Mouse (Mus musculus) MEL (cell line): ENCODE results near the gene Atp8a1. TPM values are rescaled to one million over a fixed set of nuclear protein-coding genes. Genes with fewer than 3 reads are reported as not detected.

Experiments used
- DNase-seq: peaks from one replicate; pipeline ENCODE4 v3.0.0; 2011; ENCODE audit warnings: low read depth, low spot score
- H3K27ac ChIP-seq: 2 replicates; pipeline ENCODE4 v1.5.1; 2012; ENCODE audit warnings: low read depth, mild to moderate bottlenecking, control low read depth, low read length, moderate library complexity; ENCODE audit not compliant: control insufficient read depth
- H3K27me3 ChIP-seq, 2 experiments: fragments of 150-350 bp in 1 of 2; sonication (generic) in 1 of 2; 2 replicates each; pipeline ENCODE4 v1.6.1; 2012; ENCODE audit warnings: low read length in 2 of 2, mild to moderate bottlenecking in 2 of 2, improper control_type of control experiment in 1 of 2, moderate library complexity in 1 of 2; ENCODE audit not compliant: insufficient read depth in 2 of 2, control insufficient read depth in 1 of 2
- H3K36me3 ChIP-seq, 2 experiments: 2 replicates each; pipeline ENCODE4 v1.6.1; 2012 to 2014; ENCODE audit warnings: low read length in 2 of 2, improper control_type of control experiment in 1 of 2, inconsistent platforms in 1 of 2, mild to moderate bottlenecking in 1 of 2; ENCODE audit not compliant: insufficient read depth in 2 of 2, control insufficient read depth in 1 of 2
- H3K4me1 ChIP-seq, 2 experiments: fragments of 150-350 bp in 1 of 2; sonication (generic) in 1 of 2; 2 replicates each; pipeline ENCODE4 v1.6.1; 2012; ENCODE audit warnings: low read length in 2 of 2, improper control_type of control experiment in 1 of 2, mild to moderate bottlenecking in 1 of 2; ENCODE audit not compliant: insufficient read depth in 2 of 2, control insufficient read depth in 1 of 2
- H3K4me3 ChIP-seq, 2 experiments: fragments of 150-350 bp in 1 of 2; sonication (generic) in 1 of 2; 2 replicates each; pipeline ENCODE4 v1.5.1; 2012; ENCODE audit warnings: low read depth in 2 of 2, low read length in 2 of 2, mild to moderate bottlenecking in 2 of 2, moderate library complexity in 2 of 2, control low read depth in 1 of 2, improper control_type of control experiment in 1 of 2; ENCODE audit not compliant: control insufficient read depth in 1 of 2, insufficient read depth in 1 of 2
- H3K79me2 ChIP-seq: 2 replicates; pipeline ENCODE4 v1.6.1; 2012; ENCODE audit warnings: mild to moderate bottlenecking, low read length, moderate library complexity; ENCODE audit not compliant: control insufficient read depth, poor library complexity, insufficient read depth
- H3K9ac ChIP-seq: 2 replicates; pipeline ENCODE4 v1.6.1; 2012; ENCODE audit warnings: low read depth, mild to moderate bottlenecking, control low read depth, low read length, moderate library complexity; ENCODE audit not compliant: control insufficient read depth, poor library complexity, severe bottlenecking
- H3K9me3 ChIP-seq: fragments of 150-350 bp; sonication (generic); replicated peaks from 2 replicates; pipeline ENCODE4 v1.6.1; 2012; ENCODE audit warnings: mild to moderate bottlenecking, low read length, improper control_type of control experiment, moderate library complexity; ENCODE audit not compliant: insufficient read depth
- BHLHE40 ChIP-seq: IDR thresholded peaks from 2 replicates; pipeline ENCODE4 v1.6.1; 2012; ENCODE audit warnings: low read depth, mild to moderate bottlenecking, inconsistent platforms, low read length, improper control_type of control experiment, borderline replicate concordance
- CHD1 ChIP-seq: IDR thresholded peaks from 2 replicates; pipeline ENCODE4 v1.6.1; 2012; ENCODE audit warnings: low read depth, mild to moderate bottlenecking, inconsistent platforms, low read length, improper control_type of control experiment
- E2F4 ChIP-seq: IDR thresholded peaks from 2 replicates; pipeline ENCODE4 v1.6.1; 2011; ENCODE audit warnings: low read depth, low read length, improper control_type of control experiment, borderline replicate concordance
- EP300 ChIP-seq, 2 experiments: IDR thresholded peaks; 2 replicates each; pipeline ENCODE4 v1.6.1; 2011; ENCODE audit warnings: improper control_type of control experiment in 2 of 2, low read length in 2 of 2, low read depth in 1 of 2, mild to moderate bottlenecking in 1 of 2
- ETS1 ChIP-seq: IDR thresholded peaks from 2 replicates; pipeline ENCODE4 v1.6.1; 2012; ENCODE audit warnings: low read depth, mild to moderate bottlenecking, inconsistent platforms, low read length, improper control_type of control experiment, moderate library complexity
- GABPA ChIP-seq: IDR thresholded peaks from 2 replicates; pipeline ENCODE4 v1.6.1; 2012; ENCODE audit warnings: low read depth, mild to moderate bottlenecking, inconsistent platforms, low read length, improper control_type of control experiment, moderate library complexity
- GATA1 ChIP-seq: IDR thresholded peaks from 2 replicates; pipeline ENCODE4 v1.6.1; 2011; ENCODE audit warnings: low read depth, low read length, improper control_type of control experiment
- JUND ChIP-seq: IDR thresholded peaks from 2 replicates; pipeline ENCODE4 v1.6.1; 2011; ENCODE audit warnings: low read depth, mild to moderate bottlenecking, improper control_type of control experiment, low read length
- KAT2A ChIP-seq: conservative IDR thresholded peaks from 2 replicates; pipeline ENCODE4 v1.6.1; 2012; ENCODE audit warnings: low read depth, low read length, improper control_type of control experiment, inconsistent platforms
- MAFK ChIP-seq: IDR thresholded peaks from 2 replicates; pipeline ENCODE4 v1.6.1; 2011; ENCODE audit warnings: low read depth, mild to moderate bottlenecking, low read length, improper control_type of control experiment, borderline replicate concordance
- MAX ChIP-seq: IDR thresholded peaks from 2 replicates; pipeline ENCODE4 v1.6.1; 2011; ENCODE audit warnings: low read length, improper control_type of control experiment
- MEF2A ChIP-seq: IDR thresholded peaks from 2 replicates; pipeline ENCODE4 v1.6.1; 2014; ENCODE audit warnings: low read depth, mild to moderate bottlenecking, inconsistent platforms, low read length, improper control_type of control experiment; ENCODE audit not compliant: poor library complexity, insufficient replicate concordance, severe bottlenecking; ENCODE audit errors: extremely low read depth
- MXI1 ChIP-seq: IDR thresholded peaks from 2 replicates; pipeline ENCODE4 v1.6.1; 2011; ENCODE audit warnings: mild to moderate bottlenecking, low read depth, low read length, improper control_type of control experiment
- MYB ChIP-seq: IDR thresholded peaks from 2 replicates; pipeline ENCODE4 v1.6.1; 2011; ENCODE audit warnings: mild to moderate bottlenecking, low read depth, low read length, improper control_type of control experiment
- MYC ChIP-seq: IDR thresholded peaks from 2 replicates; pipeline ENCODE4 v1.6.1; 2011; ENCODE audit warnings: low read depth, mild to moderate bottlenecking, low read length, improper control_type of control experiment, moderate library complexity
- POLR2AphosphoS5 ChIP-seq: IDR thresholded peaks from 2 replicates; pipeline ENCODE4 v1.6.1; 2012; ENCODE audit warnings: low read depth, borderline replicate concordance, mild to moderate bottlenecking, inconsistent platforms, low read length, moderate library complexity, mixed read lengths
- RCOR1 ChIP-seq: IDR thresholded peaks from 2 replicates; pipeline ENCODE4 v1.6.1; 2012; ENCODE audit warnings: low read depth, mild to moderate bottlenecking, inconsistent platforms, low read length, improper control_type of control experiment
- SIN3A ChIP-seq: IDR thresholded peaks from 2 replicates; pipeline ENCODE4 v1.6.1; 2012; ENCODE audit warnings: low read length, improper control_type of control experiment, inconsistent platforms
- SMC3 ChIP-seq: IDR thresholded peaks from 2 replicates; pipeline ENCODE4 v1.6.1; 2011; ENCODE audit warnings: low read depth, low read length, improper control_type of control experiment
- TAL1 ChIP-seq: IDR thresholded peaks from 2 replicates; pipeline ENCODE4 v1.6.1; 2012; ENCODE audit warnings: mild to moderate bottlenecking, inconsistent platforms, low read length, moderate library complexity, mixed read lengths
- TCF12 ChIP-seq: IDR thresholded peaks from 2 replicates; pipeline ENCODE4 v1.6.1; 2014; ENCODE audit warnings: low read depth, mild to moderate bottlenecking, inconsistent platforms, low read length, improper control_type of control experiment, moderate library complexity
- UBTF ChIP-seq: IDR thresholded peaks from 2 replicates; pipeline ENCODE4 v1.6.1; 2012; ENCODE audit warnings: low read depth, mild to moderate bottlenecking, inconsistent platforms, low read length, improper control_type of control experiment, moderate library complexity, borderline replicate concordance; ENCODE audit not compliant: insufficient read depth
- USF1 ChIP-seq: IDR thresholded peaks from 2 replicates; pipeline ENCODE4 v1.6.1; 2014; ENCODE audit warnings: low read depth, mild to moderate bottlenecking, inconsistent platforms, low read length, improper control_type of control experiment, moderate library complexity
- USF2 ChIP-seq, 2 experiments: IDR thresholded peaks; 2 replicates each; pipeline ENCODE4 v1.6.1; 2011 to 2012; ENCODE audit warnings: improper control_type of control experiment in 2 of 2, low read length in 2 of 2, borderline replicate concordance in 1 of 2, inconsistent platforms in 1 of 2, low read depth in 1 of 2, mild to moderate bottlenecking in 1 of 2; ENCODE audit not compliant: insufficient read depth in 1 of 2
- ZC3H11A ChIP-seq: IDR thresholded peaks from 2 replicates; pipeline ENCODE4 v1.6.1; 2012; ENCODE audit warnings: low read depth, mild to moderate bottlenecking, inconsistent platforms, low read length, improper control_type of control experiment
- ZKSCAN1 ChIP-seq: IDR thresholded peaks from 2 replicates; pipeline ENCODE4 v1.6.1; 2012; ENCODE audit warnings: low read depth, mild to moderate bottlenecking, inconsistent platforms, low read length, improper control_type of control experiment, moderate library complexity
- ZMIZ1 ChIP-seq: IDR thresholded peaks from 2 replicates; pipeline ENCODE4 v1.6.1; 2012; ENCODE audit warnings: low read depth, mild to moderate bottlenecking, inconsistent platforms, low read length, improper control_type of control experiment, moderate library complexity
- polyA plus RNA-seq, 2 experiments: library from polyadenylated mRNA; stranded (reverse) in 1 of 2; unstranded in 1 of 2; fragments of >175 nt in 1 of 2; fragments of >200 nt in 1 of 2; gene quantifications; 2 replicates each; pipeline versions ENCODE4 v1.2.1 to v1.2.4; 2012; ENCODE audit warnings: low replicate concordance in 2 of 2, low read depth in 1 of 2; ENCODE audit not compliant: insufficient read length in 2 of 2, insufficient read depth in 1 of 2, missing spikeins in 1 of 2
- total RNA-seq: library from RNA; depleted of rRNA; stranded (reverse); fragments of 300-350 nt; gene quantifications from 2 replicates; pipeline ENCODE4 v1.2.3, GENCODE M21; 2012

Gene Atp8a1
- total and polyA plus RNA-seq, 3 experiments, result 18.2 to 22.1 TPM; not detected in 1

DNA sequence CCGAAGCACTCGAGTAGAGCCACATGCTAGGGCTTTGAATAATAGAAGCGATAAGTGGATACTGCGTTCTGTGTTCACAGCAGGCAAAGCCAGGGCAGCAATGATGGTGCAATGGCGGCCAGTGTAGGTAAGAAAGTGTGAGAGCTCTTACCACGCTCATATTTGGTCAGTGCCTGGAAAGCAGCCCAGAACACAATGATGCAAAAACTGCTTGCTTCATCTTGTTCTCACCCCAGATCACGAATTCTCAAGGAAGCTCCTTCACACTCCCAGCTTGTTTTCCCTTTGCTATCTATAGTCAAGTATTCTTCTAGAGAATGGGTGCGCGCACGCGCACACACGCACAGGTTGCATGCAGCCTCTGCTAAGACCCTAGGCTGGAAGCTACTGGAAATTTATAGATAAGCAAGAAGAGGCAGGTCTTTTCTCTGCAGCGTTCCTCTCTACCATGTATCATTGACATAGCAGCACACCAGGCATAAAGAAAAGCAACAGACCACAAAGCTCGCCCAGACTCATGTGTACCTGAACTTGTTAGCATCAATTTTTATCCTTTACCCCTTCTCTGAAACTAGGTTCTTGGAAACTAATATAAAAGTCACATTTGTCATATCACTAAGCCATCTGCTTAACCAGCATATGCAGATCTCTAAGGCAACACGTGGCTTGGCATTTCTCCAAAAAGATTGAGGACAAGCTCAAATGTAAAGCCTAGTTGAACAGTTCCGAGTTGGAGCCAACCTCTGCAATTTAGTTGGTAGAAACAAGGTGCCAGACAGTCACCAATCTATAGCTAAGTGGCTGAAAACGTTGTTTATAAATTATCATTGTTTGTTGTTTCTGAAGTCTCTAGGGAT is 44.8 kb downstream of the Atp8a1 start:
- peak; percentile 87 for DNase-seq
- Histone ChIP-seq H3K79me2 (no peaks in the 10 kb centered on the region), H3K27ac (peak overlapping the region; percentile 40), H3K4me3 (no peak overlapping the region), H3K9me3 (no peaks in the 10 kb centered on the region), H3K36me3 (peaks cover 5 to 18% of the 10 kb centered on the region in 2 experiments), H3K4me1 (peaks cover 9 to 16% of the 10 kb centered on the region in 2 experiments), H3K9ac (no peak overlapping the region), H3K27me3 (no peaks in the 10 kb centered on the region)
- peak; percentile 52; the same call in 1 of the 2 replicates for TF ChIP-seq GATA1
- peak; percentile 96 for TF ChIP-seq MYC
- no peak for TF ChIP-seq JUND
- no peak for TF ChIP-seq MYB
- TF ChIP-seq MAFK, result no peak
- TF ChIP-seq GABPA, result no peak
- TF ChIP-seq E2F4, result no peak
- TF ChIP-seq SMC3, result no peak
- TF ChIP-seq RCOR1, result peak; percentile 63; the same call in 1 of the 2 replicates
- peak; percentile 49 for TF ChIP-seq TAL1
- TF ChIP-seq USF2 (IDR thresholded peaks at IDR 0.05; ENCODE audit: borderline replicate concordance in 1 of 2, insufficient read depth in 1 of 2, low read depth in 1 of 2, low read length in 2 of 2), result peak in 1 of 2 experiments; percentile 59; a peak in 2 of 4 replicates
- TF ChIP-seq KAT2A, result no peak
- peak; percentile 91 for TF ChIP-seq USF1
- TF ChIP-seq POLR2AphosphoS5, result no peak
- TF ChIP-seq ETS1, result peak; percentile 63
- TF ChIP-seq BHLHE40, result peak; percentile 85
- TF ChIP-seq CHD1, result no peak
- peak; percentile 95 for TF ChIP-seq MAX
- TF ChIP-seq MEF2A, result no peak
- TF ChIP-seq UBTF, result no peak
- TF ChIP-seq ZKSCAN1, result no peak
- TF ChIP-seq SIN3A, result no peak
- peak; percentile 70; the same call in 1 of the 2 replicates for TF ChIP-seq MXI1
- no peak for TF ChIP-seq ZC3H11A
- TF ChIP-seq EP300 (IDR thresholded peaks at IDR 0.05; ENCODE audit: low read depth in 1 of 2, low read length in 2 of 2), result peak in 1 of 2 experiments; percentile 58; a peak in 2 of 4 replicates
- no peak for TF ChIP-seq ZMIZ1
- peak; percentile 54 for TF ChIP-seq TCF12
